Comparison of ENCODE assay signal across 8 mouse cellular contexts in genomic region chr6:21986660-21987331, GRCm38 (mm10). TPM values are rescaled to one million over a fixed set of nuclear protein-coding genes. Genes with fewer than 3 reads are reported as not detected.
DNase-seq lines count a peak whose midpoint lies in the region; ATAC-seq and TF ChIP-seq lines count a peak whose summit lies in the region.

No protein-coding gene starts in this region.

- DNase-seq in cerebellum, postnatal 14 days, result peak; percentile 14 to 18
- DNase-seq in cerebellum, adult 2 months, result no peak
- DNase-seq in heart, postnatal 10 days, result peak; percentile 56 to 71
- DNase-seq in kidney, postnatal 4 days, result peak; percentile 57 to 63
- no peak for DNase-seq in urinary bladder, adult 2 months (ENCODE audit: low spot score)
- no peak for DNase-seq in left cerebral cortex, adult 9 months (ENCODE audit: low spot score in 2 of 2)

- no peaks in the 10 kb centered on the region; the same call in 1 of the 2 replicates for H3K27me3 ChIP-seq in cerebellum, adult 2 months (ENCODE audit: control insufficient read depth, insufficient read depth, low read length)
- H3K27me3 ChIP-seq in midbrain, embryonic 16.5 days (ENCODE audit: control insufficient read depth, insufficient read depth, low read depth, low read length), result peaks cover 13% of the 10 kb centered on the region

- no peaks in the 10 kb centered on the region for H3K9me3 ChIP-seq in midbrain, embryonic 16.5 days (replicated peaks; ENCODE audit: control insufficient read depth, low read length, poor library complexity, severe bottlenecking)

- TF ChIP-seq CTCF in cerebellum, adult 2 months (IDR thresholded peaks at IDR 0.05; ENCODE audit: borderline replicate concordance, insufficient read depth, low read depth, low read length), result no peak
- no peak for TF ChIP-seq CTCF in embryonic fibroblast, embryonic 13.5 days (IDR thresholded peaks at IDR 0.05; ENCODE audit: borderline replicate concordance, insufficient read depth, low read length)

- TF ChIP-seq POLR2A in cerebellum, adult 2 months (IDR thresholded peaks at IDR 0.05; ENCODE audit: borderline replicate concordance, insufficient read depth, low read length), result no peak
- TF ChIP-seq POLR2A in embryonic fibroblast, embryonic 13.5 days (IDR thresholded peaks at IDR 0.05; ENCODE audit: low read depth, low read length), result no peak; the same call in 1 of the 2 replicates

- peak overlapping the region; percentile 47; the same call in 1 of the 2 replicates for H3K9ac ChIP-seq in midbrain, embryonic 16.5 days (ENCODE audit: low read depth, low read length)

- H3K36me3 ChIP-seq in midbrain, embryonic 16.5 days (ENCODE audit: control insufficient read depth, insufficient read depth, low read length), result no peaks in the 10 kb centered on the region

- peak overlapping the region; percentile 94 for H3K4me2 ChIP-seq in midbrain, embryonic 16.5 days (ENCODE audit: low read length)

- H3K4me3 ChIP-seq in cerebellum, adult 2 months (replicated peaks; ENCODE audit: insufficient read depth, low read depth, low read length), result no peak overlapping the region
- peak overlapping the region; percentile 50 for H3K4me3 ChIP-seq in embryonic fibroblast, embryonic 13.5 days (ENCODE audit: insufficient read depth, low read length)
- peak overlapping the region; percentile 45 for H3K4me3 ChIP-seq in midbrain, embryonic 16.5 days (ENCODE audit: low read depth, low read length)

- H3K27ac ChIP-seq in cerebellum, adult 2 months (ENCODE audit: insufficient read depth, low read length), result no peak overlapping the region
- peak overlapping the region; percentile 85 for H3K27ac ChIP-seq in embryonic fibroblast, embryonic 13.5 days (ENCODE audit: insufficient read depth, low read length)
- H3K27ac ChIP-seq in midbrain, embryonic 16.5 days (ENCODE audit: low read length), result no peak overlapping the region

- ATAC-seq in midbrain, embryonic 16.5 days, result no peak

- 18% methylated on average over 24 of the region's 24 CpGs for WGBS in cerebellum, adult 2 months
- 7% methylated on average over 24 of the region's 24 CpGs for WGBS in midbrain, embryonic 16.5 days

- no peaks in the 10 kb centered on the region for H3K4me1 ChIP-seq in cerebellum, adult 2 months (ENCODE audit: control insufficient read depth, insufficient read depth, low read length)
- H3K4me1 ChIP-seq in embryonic fibroblast, embryonic 13.5 days (ENCODE audit: control insufficient read depth, insufficient read depth, low read length), result peaks cover 12% of the 10 kb centered on the region
- H3K4me1 ChIP-seq in midbrain, embryonic 16.5 days (ENCODE audit: control insufficient read depth, insufficient read depth, low read length), result peaks cover 16% of the 10 kb centered on the region

- intact Hi-C loops in heart, postnatal 10 days (cut with DNase I), result loop anchor here (2.0 kb wide), 1 partner anchor 32 kb away; no protein-coding TSS in a partner anchor

RNA-seq across cellular contexts. Expression of gene Cped1, which starts 1.1 kb away (rescaled TPM):
- 1.1 and 1.3 TPM in 2 replicates for polyA plus RNA-seq in cerebellum, adult 2 months (2012; rRNA removed)
- 23.4 and 34.4 TPM in 2 replicates for polyA plus RNA-seq in embryonic fibroblast, embryonic 13.5 days (2011; ENCODE audit: insufficient read length, low read depth, missing spikeins)
- 10 to 100 TPM; 13.5 to 15.0 TPM for total RNA-seq in heart, postnatal 10 days (2021)
- polyA plus RNA-seq in midbrain, embryonic 16.5 days (2015; fragmentation: Nextera tagmentation; extraction: Ambion mirVana), result 2.1 and 2.7 TPM in 2 replicates
- 28.5 and 33.2 TPM in 2 replicates for polyA plus RNA-seq in urinary bladder, adult 2 months (2012; rRNA removed)

RNA-seq across cellular contexts. Expression of gene Ing3, which starts 37.4 kb away (rescaled TPM):
- 19.3 and 21.1 TPM in 2 replicates for polyA plus RNA-seq in cerebellum, adult 2 months (2012; rRNA removed)
- 10.8 and 20.2 TPM in 2 replicates for polyA plus RNA-seq in embryonic fibroblast, embryonic 13.5 days (2011; ENCODE audit: insufficient read length, low read depth, missing spikeins)
- total RNA-seq in heart, postnatal 10 days (2021), result 10 to 100 TPM; 19.2 TPM
- 44.2 and 50.0 TPM in 2 replicates for polyA plus RNA-seq in midbrain, embryonic 16.5 days (2015; fragmentation: Nextera tagmentation; extraction: Ambion mirVana)
- 15.5 and 16.1 TPM in 2 replicates for polyA plus RNA-seq in urinary bladder, adult 2 months (2012; rRNA removed)

Comparison
In these comparisons a context has a peak if more than half of its experiments do, and no peak if none do; other contexts are left out.
1. DNase-seq: peak in cerebellum, postnatal 14 days (2 of 2), heart, postnatal 10 days (2 of 2) and kidney, postnatal 4 days (2 of 2); none in cerebellum, adult 2 months (0 of 2), urinary bladder, adult 2 months (single experiment) and left cerebral cortex, adult 9 months (0 of 2).